Mouse (Mus musculus) MEL (cell line): Measurements from ENCODE around the gene Nhlrc4. TPM values are rescaled to one million over a fixed set of nuclear protein-coding genes. Genes with fewer than 3 reads are reported as not detected.

Experiments used
- DNase-seq: peaks from one replicate; pipeline ENCODE4 v3.0.0; 2011; ENCODE audit warnings: low read depth, low spot score
- H3K27ac ChIP-seq: 2 replicates; pipeline ENCODE4 v1.5.1; 2012; ENCODE audit warnings: low read depth, mild to moderate bottlenecking, control low read depth, low read length, moderate library complexity; ENCODE audit not compliant: control insufficient read depth
- H3K27me3 ChIP-seq, 2 experiments: fragments of 150-350 bp in 1 of 2; sonication (generic) in 1 of 2; 2 replicates each; pipeline ENCODE4 v1.6.1; 2012; ENCODE audit warnings: low read length in 2 of 2, mild to moderate bottlenecking in 2 of 2, improper control_type of control experiment in 1 of 2, moderate library complexity in 1 of 2; ENCODE audit not compliant: insufficient read depth in 2 of 2, control insufficient read depth in 1 of 2
- H3K36me3 ChIP-seq, 2 experiments: 2 replicates each; pipeline ENCODE4 v1.6.1; 2012 to 2014; ENCODE audit warnings: low read length in 2 of 2, improper control_type of control experiment in 1 of 2, inconsistent platforms in 1 of 2, mild to moderate bottlenecking in 1 of 2; ENCODE audit not compliant: insufficient read depth in 2 of 2, control insufficient read depth in 1 of 2
- H3K4me1 ChIP-seq, 2 experiments: fragments of 150-350 bp in 1 of 2; sonication (generic) in 1 of 2; 2 replicates each; pipeline ENCODE4 v1.6.1; 2012; ENCODE audit warnings: low read length in 2 of 2, improper control_type of control experiment in 1 of 2, mild to moderate bottlenecking in 1 of 2; ENCODE audit not compliant: insufficient read depth in 2 of 2, control insufficient read depth in 1 of 2
- H3K4me3 ChIP-seq, 2 experiments: fragments of 150-350 bp in 1 of 2; sonication (generic) in 1 of 2; 2 replicates each; pipeline ENCODE4 v1.5.1; 2012; ENCODE audit warnings: low read depth in 2 of 2, low read length in 2 of 2, mild to moderate bottlenecking in 2 of 2, moderate library complexity in 2 of 2, control low read depth in 1 of 2, improper control_type of control experiment in 1 of 2; ENCODE audit not compliant: control insufficient read depth in 1 of 2, insufficient read depth in 1 of 2
- H3K79me2 ChIP-seq: 2 replicates; pipeline ENCODE4 v1.6.1; 2012; ENCODE audit warnings: mild to moderate bottlenecking, low read length, moderate library complexity; ENCODE audit not compliant: control insufficient read depth, poor library complexity, insufficient read depth
- H3K9ac ChIP-seq: 2 replicates; pipeline ENCODE4 v1.6.1; 2012; ENCODE audit warnings: low read depth, mild to moderate bottlenecking, control low read depth, low read length, moderate library complexity; ENCODE audit not compliant: control insufficient read depth, poor library complexity, severe bottlenecking
- H3K9me3 ChIP-seq: fragments of 150-350 bp; sonication (generic); replicated peaks from 2 replicates; pipeline ENCODE4 v1.6.1; 2012; ENCODE audit warnings: mild to moderate bottlenecking, low read length, improper control_type of control experiment, moderate library complexity; ENCODE audit not compliant: insufficient read depth
- BHLHE40 ChIP-seq: IDR thresholded peaks from 2 replicates; pipeline ENCODE4 v1.6.1; 2012; ENCODE audit warnings: low read depth, mild to moderate bottlenecking, inconsistent platforms, low read length, improper control_type of control experiment, borderline replicate concordance
- CHD1 ChIP-seq: IDR thresholded peaks from 2 replicates; pipeline ENCODE4 v1.6.1; 2012; ENCODE audit warnings: low read depth, mild to moderate bottlenecking, inconsistent platforms, low read length, improper control_type of control experiment
- CHD2 ChIP-seq: IDR thresholded peaks from 2 replicates; pipeline ENCODE4 v1.6.1; 2011; ENCODE audit warnings: low read length, improper control_type of control experiment
- CTCF ChIP-seq, 3 experiments: IDR thresholded peaks in 2 of 3; conservative IDR thresholded peaks in 1 of 3; 2 replicates each; pipeline ENCODE4 v1.5.1; 2011 to 2012; ENCODE audit warnings: low read length in 3 of 3, low read depth in 2 of 3, mild to moderate bottlenecking in 2 of 3, improper control_type of control experiment in 1 of 3, inconsistent platforms in 1 of 3, mixed read lengths in 1 of 3, moderate library complexity in 1 of 3; ENCODE audit not compliant: control insufficient read depth in 1 of 3, insufficient read depth in 1 of 3, poor library complexity in 1 of 3, severe bottlenecking in 1 of 3
- E2F4 ChIP-seq: IDR thresholded peaks from 2 replicates; pipeline ENCODE4 v1.6.1; 2011; ENCODE audit warnings: low read depth, low read length, improper control_type of control experiment, borderline replicate concordance
- ELF1 ChIP-seq: IDR thresholded peaks from 2 replicates; pipeline ENCODE4 v1.6.1; 2014; ENCODE audit warnings: low read depth, mild to moderate bottlenecking, inconsistent platforms, low read length, improper control_type of control experiment, moderate library complexity
- EP300 ChIP-seq, 2 experiments: IDR thresholded peaks; 2 replicates each; pipeline ENCODE4 v1.6.1; 2011; ENCODE audit warnings: improper control_type of control experiment in 2 of 2, low read length in 2 of 2, low read depth in 1 of 2, mild to moderate bottlenecking in 1 of 2
- ETS1 ChIP-seq: IDR thresholded peaks from 2 replicates; pipeline ENCODE4 v1.6.1; 2012; ENCODE audit warnings: low read depth, mild to moderate bottlenecking, inconsistent platforms, low read length, improper control_type of control experiment, moderate library complexity
- GABPA ChIP-seq: IDR thresholded peaks from 2 replicates; pipeline ENCODE4 v1.6.1; 2012; ENCODE audit warnings: low read depth, mild to moderate bottlenecking, inconsistent platforms, low read length, improper control_type of control experiment, moderate library complexity
- HCFC1 ChIP-seq: IDR thresholded peaks from 2 replicates; pipeline ENCODE4 v1.6.1; 2012; ENCODE audit warnings: low read depth, mild to moderate bottlenecking, inconsistent platforms, low read length, improper control_type of control experiment, moderate library complexity
- JUND ChIP-seq: IDR thresholded peaks from 2 replicates; pipeline ENCODE4 v1.6.1; 2011; ENCODE audit warnings: low read depth, mild to moderate bottlenecking, improper control_type of control experiment, low read length
- KAT2A ChIP-seq: conservative IDR thresholded peaks from 2 replicates; pipeline ENCODE4 v1.6.1; 2012; ENCODE audit warnings: low read depth, low read length, improper control_type of control experiment, inconsistent platforms
- MAFK ChIP-seq: IDR thresholded peaks from 2 replicates; pipeline ENCODE4 v1.6.1; 2011; ENCODE audit warnings: low read depth, mild to moderate bottlenecking, low read length, improper control_type of control experiment, borderline replicate concordance
- MAX ChIP-seq: IDR thresholded peaks from 2 replicates; pipeline ENCODE4 v1.6.1; 2011; ENCODE audit warnings: low read length, improper control_type of control experiment
- MAZ ChIP-seq: IDR thresholded peaks from 2 replicates; pipeline ENCODE4 v1.6.1; 2012; ENCODE audit warnings: low read depth, mild to moderate bottlenecking, inconsistent platforms, low read length, improper control_type of control experiment
- MEF2A ChIP-seq: IDR thresholded peaks from 2 replicates; pipeline ENCODE4 v1.6.1; 2014; ENCODE audit warnings: low read depth, mild to moderate bottlenecking, inconsistent platforms, low read length, improper control_type of control experiment; ENCODE audit not compliant: poor library complexity, insufficient replicate concordance, severe bottlenecking; ENCODE audit errors: extremely low read depth
- MYB ChIP-seq: IDR thresholded peaks from 2 replicates; pipeline ENCODE4 v1.6.1; 2011; ENCODE audit warnings: mild to moderate bottlenecking, low read depth, low read length, improper control_type of control experiment
- MYC ChIP-seq: IDR thresholded peaks from 2 replicates; pipeline ENCODE4 v1.6.1; 2011; ENCODE audit warnings: low read depth, mild to moderate bottlenecking, low read length, improper control_type of control experiment, moderate library complexity
- NELFE ChIP-seq: IDR thresholded peaks from 2 replicates; pipeline ENCODE4 v1.6.1; 2011; ENCODE audit warnings: low read depth, low read length, improper control_type of control experiment
- NRF1 ChIP-seq: IDR thresholded peaks from 2 replicates; pipeline ENCODE4 v1.6.1; 2014; ENCODE audit warnings: low read depth, mild to moderate bottlenecking, inconsistent platforms, low read length, improper control_type of control experiment, moderate library complexity; ENCODE audit not compliant: poor library complexity, insufficient read depth, severe bottlenecking
- POLR2A ChIP-seq, 2 experiments: IDR thresholded peaks; 2 replicates each; pipeline ENCODE4 v1.6.1; 2011 to 2012; ENCODE audit warnings: low read length in 2 of 2, mild to moderate bottlenecking in 2 of 2, control low read depth in 1 of 2, improper control_type of control experiment in 1 of 2, low read depth in 1 of 2, moderate library complexity in 1 of 2; ENCODE audit not compliant: control insufficient read depth in 1 of 2, insufficient read depth in 1 of 2, poor library complexity in 1 of 2
- POLR2AphosphoS2 ChIP-seq: IDR thresholded peaks from 2 replicates; pipeline ENCODE4 v1.6.1; 2011; ENCODE audit warnings: low read length, improper control_type of control experiment
- POLR2AphosphoS5 ChIP-seq: IDR thresholded peaks from 2 replicates; pipeline ENCODE4 v1.6.1; 2012; ENCODE audit warnings: low read depth, borderline replicate concordance, mild to moderate bottlenecking, inconsistent platforms, low read length, moderate library complexity, mixed read lengths
- RAD21 ChIP-seq: IDR thresholded peaks from 2 replicates; pipeline ENCODE4 v1.6.1; 2011; ENCODE audit warnings: mild to moderate bottlenecking, low read depth, low read length, improper control_type of control experiment
- SIN3A ChIP-seq: IDR thresholded peaks from 2 replicates; pipeline ENCODE4 v1.6.1; 2012; ENCODE audit warnings: low read length, improper control_type of control experiment, inconsistent platforms
- SMC3 ChIP-seq: IDR thresholded peaks from 2 replicates; pipeline ENCODE4 v1.6.1; 2011; ENCODE audit warnings: low read depth, low read length, improper control_type of control experiment
- TAL1 ChIP-seq: IDR thresholded peaks from 2 replicates; pipeline ENCODE4 v1.6.1; 2012; ENCODE audit warnings: mild to moderate bottlenecking, inconsistent platforms, low read length, moderate library complexity, mixed read lengths
- TBP ChIP-seq: IDR thresholded peaks from 2 replicates; pipeline ENCODE4 v1.8.0; 2011; ENCODE audit warnings: low read depth, low read length, improper control_type of control experiment
- TCF12 ChIP-seq: IDR thresholded peaks from 2 replicates; pipeline ENCODE4 v1.6.1; 2014; ENCODE audit warnings: low read depth, mild to moderate bottlenecking, inconsistent platforms, low read length, improper control_type of control experiment, moderate library complexity
- UBTF ChIP-seq: IDR thresholded peaks from 2 replicates; pipeline ENCODE4 v1.6.1; 2012; ENCODE audit warnings: low read depth, mild to moderate bottlenecking, inconsistent platforms, low read length, improper control_type of control experiment, moderate library complexity, borderline replicate concordance; ENCODE audit not compliant: insufficient read depth
- USF1 ChIP-seq: IDR thresholded peaks from 2 replicates; pipeline ENCODE4 v1.6.1; 2014; ENCODE audit warnings: low read depth, mild to moderate bottlenecking, inconsistent platforms, low read length, improper control_type of control experiment, moderate library complexity
- USF2 ChIP-seq, 2 experiments: IDR thresholded peaks; 2 replicates each; pipeline ENCODE4 v1.6.1; 2011 to 2012; ENCODE audit warnings: improper control_type of control experiment in 2 of 2, low read length in 2 of 2, borderline replicate concordance in 1 of 2, inconsistent platforms in 1 of 2, low read depth in 1 of 2, mild to moderate bottlenecking in 1 of 2; ENCODE audit not compliant: insufficient read depth in 1 of 2
- ZC3H11A ChIP-seq: IDR thresholded peaks from 2 replicates; pipeline ENCODE4 v1.6.1; 2012; ENCODE audit warnings: low read depth, mild to moderate bottlenecking, inconsistent platforms, low read length, improper control_type of control experiment
- ZKSCAN1 ChIP-seq: IDR thresholded peaks from 2 replicates; pipeline ENCODE4 v1.6.1; 2012; ENCODE audit warnings: low read depth, mild to moderate bottlenecking, inconsistent platforms, low read length, improper control_type of control experiment, moderate library complexity
- ZMIZ1 ChIP-seq: IDR thresholded peaks from 2 replicates; pipeline ENCODE4 v1.6.1; 2012; ENCODE audit warnings: low read depth, mild to moderate bottlenecking, inconsistent platforms, low read length, improper control_type of control experiment, moderate library complexity
- ZNF384 ChIP-seq: IDR thresholded peaks from 2 replicates; pipeline ENCODE4 v1.6.1; 2012; ENCODE audit warnings: low read depth, mild to moderate bottlenecking, inconsistent platforms, low read length, improper control_type of control experiment
- polyA plus RNA-seq, 2 experiments: library from polyadenylated mRNA; stranded (reverse) in 1 of 2; unstranded in 1 of 2; fragments of >175 nt in 1 of 2; fragments of >200 nt in 1 of 2; gene quantifications; 2 replicates each; pipeline versions ENCODE4 v1.2.1 to v1.2.4; 2012; ENCODE audit warnings: low replicate concordance in 2 of 2, low read depth in 1 of 2; ENCODE audit not compliant: insufficient read length in 2 of 2, insufficient read depth in 1 of 2, missing spikeins in 1 of 2
- total RNA-seq: library from RNA; depleted of rRNA; stranded (reverse); fragments of 300-350 nt; gene quantifications from 2 replicates; pipeline ENCODE4 v1.2.3, GENCODE M21; 2012

Gene Nhlrc4
- total and polyA plus RNA-seq, 3 experiments = 0.19 to 0.23 TPM; not detected in 1

DNA sequence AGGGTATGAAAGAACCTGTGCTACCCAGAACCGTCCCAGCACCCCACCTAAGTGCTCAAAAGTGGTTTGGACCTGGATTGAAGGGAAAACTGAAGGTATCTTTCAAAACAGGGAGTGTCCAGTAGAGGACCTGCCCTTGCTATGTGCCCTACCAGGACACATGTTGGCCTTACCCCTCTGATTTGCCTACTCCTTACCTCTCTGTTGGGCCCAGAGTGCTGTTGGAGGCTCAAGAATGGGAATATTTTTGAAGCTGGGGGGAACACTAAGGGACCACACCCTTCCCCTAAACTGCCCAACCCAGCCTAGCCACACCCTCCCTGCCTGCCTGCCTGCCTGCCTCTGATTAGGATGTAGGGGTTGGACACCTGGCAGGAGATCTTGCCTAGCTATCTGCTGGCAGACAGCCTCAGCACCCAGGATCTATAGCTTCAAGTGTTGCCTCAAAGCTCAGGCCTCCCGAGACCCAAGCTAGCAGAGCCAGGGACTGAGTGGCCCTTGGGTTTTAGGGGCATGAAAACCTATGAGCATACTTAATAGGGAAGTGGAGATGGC lies 2.1 kb downstream of the Nhlrc4 start:
- peak overlapping the region; percentile 92 for H3K9ac ChIP-seq
- H3K36me3 ChIP-seq = peaks cover 0 to 17% of the 10 kb centered on the region in 2 experiments; a peak in 3 of 4 replicates
- H3K4me1 ChIP-seq = peaks cover 10 to 30% of the 10 kb centered on the region in 2 experiments
- DNase-seq = peak; percentile 93
- H3K9me3 ChIP-seq = no peaks in the 10 kb centered on the region
- H3K79me2 ChIP-seq = peaks cover 27% of the 10 kb centered on the region
- H3K27me3 ChIP-seq = no peaks in the 10 kb centered on the region
- peak overlapping the region; percentile 95 for H3K27ac ChIP-seq
- peak overlapping the region; percentile 63 to 78 for H3K4me3 ChIP-seq
- TF ChIP-seq GABPA (no peak), KAT2A (no peak), RAD21 (no peak), NELFE (peak; percentile 53), TAL1 (peak; percentile 98), CTCF (IDR thresholded peaks at IDR 0.05 in 2 of 3, conservative IDR thresholded peaks at IDR 0.05 in 1 of 3; ENCODE audit: control insufficient read depth in 1 of 3, insufficient read depth in 1 of 3, low read depth in 2 of 3, low read length in 3 of 3, poor library complexity in 1 of 3, severe bottlenecking in 1 of 3) (no peak), NRF1 (no peak), EP300 (IDR thresholded peaks at IDR 0.05; ENCODE audit: low read depth in 1 of 2, low read length in 2 of 2) (peak; percentile 90 to 98), POLR2A (IDR thresholded peaks at IDR 0.05; ENCODE audit: control insufficient read depth in 1 of 2, insufficient read depth in 1 of 2, low read depth in 1 of 2, low read length in 2 of 2, poor library complexity in 1 of 2) (peak; percentile 28 to 46; a peak in 1 of 4 replicates), SIN3A (peak; percentile 72), MAZ (no peak; the same call in 1 of the 2 replicates), BHLHE40 (no peak), ZMIZ1 (peak; percentile 88), ZNF384 (no peak), MYB (peak; percentile 50; the same call in 1 of the 2 replicates), HCFC1 (no peak), USF2 (IDR thresholded peaks at IDR 0.05; ENCODE audit: borderline replicate concordance in 1 of 2, insufficient read depth in 1 of 2, low read depth in 1 of 2, low read length in 2 of 2) (no peak), ZKSCAN1 (no peak), MAFK (no peak; the same call in 1 of the 2 replicates), MYC (no peak), SMC3 (no peak), ETS1 (peak; percentile 82), POLR2AphosphoS2 (no peak; the same call in 1 of the 2 replicates), JUND (no peak), USF1 (no peak), TBP (no peak; the same call in 1 of the 2 replicates), UBTF (no peak; the same call in 1 of the 2 replicates), MEF2A (peak; percentile 57; the same call in 1 of the 2 replicates), ZC3H11A (no peak), E2F4 (no peak), MAX (peak; percentile 33; the same call in 1 of the 2 replicates), POLR2AphosphoS5 (no peak), CHD2 (no peak), CHD1 (peak; percentile 89; the same call in 1 of the 2 replicates), TCF12 (peak; percentile 99), ELF1 (no peak)
